Mouse (Mus musculus) midbrain, embryonic 13.5 days (tissue): Measurements from ENCODE around the gene Mgll. TPM values are rescaled to one million over a fixed set of nuclear protein-coding genes. Genes with fewer than 3 reads are reported as not detected.
A peak's percentile ranks its signal among the peaks of the same experiment; 100 is the strongest.

ENCODE experiments used
- ATAC-seq: fragments of 200-750 bp; cut with Nextera tagmentation; 2 replicates; pipeline ENCODE4 v1.8.0; 2017; ENCODE audit warnings: mild to moderate bottlenecking, moderate TSS enrichment, moderate library complexity
- H3K27ac ChIP-seq: fragments of 300-500 bp; sonication (generic); 2 replicates; pipeline ENCODE4 v1.5.1; 2015; ENCODE audit warnings: inconsistent platforms, mild to moderate bottlenecking, moderate library complexity
- H3K27me3 ChIP-seq: fragments of 300-500 bp; sonication (generic); 2 replicates; pipeline ENCODE4 v1.6.1; 2015; ENCODE audit warnings: mild to moderate bottlenecking, inconsistent platforms
- H3K36me3 ChIP-seq: fragments of 300-500 bp; sonication (generic); 2 replicates; pipeline ENCODE4 v1.6.1; 2015; ENCODE audit warnings: mild to moderate bottlenecking, inconsistent platforms
- H3K4me1 ChIP-seq: fragments of 300-500 bp; sonication (generic); replicated peaks from 2 replicates; pipeline ENCODE4 v1.6.1; 2015; ENCODE audit warnings: inconsistent platforms
- H3K4me2 ChIP-seq: fragments of 300-500 bp; sonication (generic); replicated peaks from 2 replicates; pipeline ENCODE4 v1.6.1; 2015; ENCODE audit warnings: moderate library complexity, mild to moderate bottlenecking, inconsistent platforms
- H3K4me3 ChIP-seq: fragments of 300-500 bp; sonication (generic); replicated peaks from 2 replicates; pipeline ENCODE4 v1.5.1; 2015; ENCODE audit warnings: mild to moderate bottlenecking, inconsistent platforms
- H3K9ac ChIP-seq: fragments of 300-500 bp; sonication (generic); replicated peaks from 2 replicates; pipeline ENCODE4 v1.6.1; 2015; ENCODE audit warnings: mild to moderate bottlenecking, inconsistent platforms
- H3K9me3 ChIP-seq: fragments of 300-500 bp; sonication (generic); 2 replicates; pipeline ENCODE4 v1.6.1; 2016; ENCODE audit warnings: mild to moderate bottlenecking, inconsistent platforms
- WGBS: fragments of 180-500 bp; shearing (Covaris S2); methylation state at CpG from one replicate; pipeline ENCODE4 v1.1.7; 2015; 5-methylcytosine and 5-hydroxymethylcytosine counted together
- polyA plus RNA-seq: library from polyadenylated mRNA; unstranded; fragments of >200 nt; fragmentation: Nextera tagmentation; extraction: Ambion mirVana; gene quantifications from 2 replicates; pipeline ENCODE4 v1.2.1, GENCODE M21; 2015

Gene Mgll
- polyA plus RNA-seq, 1 experiment from 2014 or later: 7.4 TPM

DNA sequence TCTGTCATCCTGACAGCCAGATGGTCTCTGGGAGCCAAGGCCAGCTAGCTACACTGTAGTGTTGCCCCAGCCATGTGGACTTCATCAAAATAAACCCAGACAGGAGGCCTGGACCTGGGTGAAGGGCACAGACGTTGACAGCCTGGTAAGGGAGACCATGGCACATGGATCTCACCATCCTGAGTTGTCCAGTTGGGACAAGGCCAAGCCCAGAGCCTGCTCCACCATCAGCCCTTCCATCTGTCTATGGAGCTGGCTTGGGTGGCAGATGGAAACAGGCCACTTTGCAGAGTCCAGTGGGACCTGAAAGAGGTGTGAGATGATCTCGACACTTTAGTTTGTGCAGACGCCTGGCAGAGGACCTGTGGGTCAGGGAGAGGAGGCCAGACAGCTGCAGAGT is 76.5 kb downstream of the Mgll start:
- Histone ChIP-seq H3K27me3 (no peaks in the 10 kb centered on the region; the same call in 1 of the 2 replicates), H3K9ac (no peak overlapping the region), H3K27ac (no peak overlapping the region), H3K36me3 (no peaks in the 10 kb centered on the region), H3K4me2 (no peak overlapping the region), H3K9me3 (no peaks in the 10 kb centered on the region), H3K4me3 (no peak overlapping the region), H3K4me1 (0 out of 2 replicates have a peak, but pooled peaks cover 2% of the 10 kb centered on the region)
- WGBS: 69% methylated on average over 3 of the region's 3 CpGs
- ATAC-seq: no peak

DNA sequence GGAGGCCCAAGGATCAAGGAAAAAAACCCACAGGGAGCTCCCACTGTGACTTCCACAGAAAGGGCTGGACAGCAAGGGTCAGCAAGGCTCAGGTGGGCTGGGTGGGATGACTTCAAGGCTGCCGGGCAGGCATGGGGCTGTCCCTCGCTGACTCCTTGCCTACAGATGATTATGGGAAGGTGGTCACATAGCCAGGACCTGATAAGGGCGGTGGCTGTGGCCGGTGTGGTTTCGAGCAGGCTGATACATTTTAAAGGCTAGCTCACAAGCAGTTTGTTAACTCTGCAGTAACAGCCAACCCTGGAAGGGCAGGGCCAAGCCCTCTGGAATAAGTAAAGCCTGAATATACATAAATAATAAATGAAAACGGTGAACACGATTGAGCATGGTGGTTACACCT is 78.8 kb downstream of the Mgll start:
- H3K4me3 ChIP-seq: no peak overlapping the region
- H3K27ac ChIP-seq: no peak overlapping the region
- no peaks in the 10 kb centered on the region for H3K36me3 ChIP-seq
- H3K27me3 ChIP-seq: no peaks in the 10 kb centered on the region; the same call in 1 of the 2 replicates
- H3K9me3 ChIP-seq: no peaks in the 10 kb centered on the region
- no peak overlapping the region for H3K4me2 ChIP-seq
- ATAC-seq: no peak
- WGBS: 92% methylated on average over 7 of the region's 7 CpGs
- 0 out of 2 replicates have a peak, but pooled peaks cover 2% of the 10 kb centered on the region for H3K4me1 ChIP-seq
- H3K9ac ChIP-seq: no peak overlapping the region

DNA sequence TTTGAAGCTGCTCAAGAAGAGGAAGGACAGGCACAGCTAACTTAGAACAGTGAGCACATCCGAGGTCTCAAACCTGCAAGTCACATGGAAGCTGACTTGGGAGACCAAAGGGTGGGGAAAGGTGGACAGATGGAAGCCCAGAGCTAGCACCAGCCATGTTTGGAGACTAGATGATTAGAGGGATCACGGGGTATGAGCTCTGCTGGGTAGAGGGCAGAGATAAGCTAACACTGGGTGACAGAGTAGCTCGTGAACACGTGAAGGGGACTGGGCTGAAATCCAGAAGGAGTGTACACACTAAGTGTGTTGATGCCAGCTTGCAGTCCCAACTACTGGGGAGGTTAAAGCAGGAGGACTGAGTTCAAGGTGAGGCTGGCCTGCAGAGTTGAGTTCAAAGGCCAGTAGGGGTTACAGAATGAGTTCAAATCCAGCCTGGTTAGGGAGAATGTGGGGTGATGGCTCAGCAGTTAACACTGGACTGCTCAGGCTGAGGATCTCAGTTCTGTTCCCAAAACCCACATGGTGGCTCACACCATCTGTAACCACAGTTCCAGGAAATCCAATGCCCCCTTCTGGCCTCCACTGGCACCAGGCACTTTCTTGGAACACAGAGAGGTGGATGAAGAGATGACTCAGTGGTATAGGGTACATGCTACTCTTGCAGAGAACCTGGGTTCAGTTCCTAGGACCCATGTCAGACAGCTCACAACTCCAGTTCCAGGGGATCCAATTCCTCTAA is 79.9 kb downstream of the Mgll start:
- Histone ChIP-seq H3K9me3 (no peaks in the 10 kb centered on the region), H3K4me3 (no peak overlapping the region), H3K27me3 (no peaks in the 10 kb centered on the region; the same call in 1 of the 2 replicates), H3K4me2 (no peak overlapping the region), H3K27ac (no peak overlapping the region), H3K36me3 (no peaks in the 10 kb centered on the region), H3K4me1 (0 out of 2 replicates have a peak, but pooled peaks cover 2% of the 10 kb centered on the region), H3K9ac (no peak overlapping the region)
- no peak for ATAC-seq
- WGBS: 92% methylated on average over 4 of the region's 4 CpGs

DNA sequence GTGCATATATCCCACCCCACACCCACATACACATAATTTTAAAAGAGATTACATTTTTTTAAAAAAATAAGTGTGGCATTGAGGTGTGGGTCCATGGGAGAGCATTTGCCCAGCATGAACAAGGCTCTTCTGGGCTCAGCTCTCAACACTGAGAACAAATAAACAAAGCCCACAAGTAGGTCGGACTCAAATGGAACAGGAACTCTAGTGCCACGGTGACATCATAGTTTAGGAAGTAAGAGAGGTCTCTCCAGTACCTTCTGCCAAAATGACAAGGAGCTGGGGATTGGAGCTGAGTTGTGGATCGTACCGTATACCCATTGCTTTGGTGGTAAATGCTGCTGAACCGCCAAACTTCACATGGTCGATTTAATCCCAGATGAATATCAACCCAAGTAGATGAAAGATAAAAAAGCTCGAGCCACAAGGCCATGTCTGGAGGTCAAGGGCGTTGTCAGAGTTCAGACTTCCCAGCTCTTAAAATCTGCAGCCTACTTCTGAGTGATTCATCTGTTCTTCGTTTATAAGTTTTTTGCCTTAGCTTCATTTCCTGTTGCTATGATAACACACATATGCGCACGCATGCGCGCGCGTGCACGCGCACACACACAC is 80.9 kb downstream of the Mgll start:
- H3K27me3 ChIP-seq: no peaks in the 10 kb centered on the region; the same call in 1 of the 2 replicates
- WGBS: 92% methylated on average over 17 of the region's 17 CpGs
- H3K4me2 ChIP-seq: no peak overlapping the region
- H3K9ac ChIP-seq: no peak overlapping the region
- H3K4me1 ChIP-seq: 0 out of 2 replicates have a peak, but pooled peaks cover 2% of the 10 kb centered on the region
- no peaks in the 10 kb centered on the region for H3K9me3 ChIP-seq
- no peak overlapping the region for H3K4me3 ChIP-seq
- no peak for ATAC-seq
- no peaks in the 10 kb centered on the region for H3K36me3 ChIP-seq
- no peak overlapping the region for H3K27ac ChIP-seq

DNA sequence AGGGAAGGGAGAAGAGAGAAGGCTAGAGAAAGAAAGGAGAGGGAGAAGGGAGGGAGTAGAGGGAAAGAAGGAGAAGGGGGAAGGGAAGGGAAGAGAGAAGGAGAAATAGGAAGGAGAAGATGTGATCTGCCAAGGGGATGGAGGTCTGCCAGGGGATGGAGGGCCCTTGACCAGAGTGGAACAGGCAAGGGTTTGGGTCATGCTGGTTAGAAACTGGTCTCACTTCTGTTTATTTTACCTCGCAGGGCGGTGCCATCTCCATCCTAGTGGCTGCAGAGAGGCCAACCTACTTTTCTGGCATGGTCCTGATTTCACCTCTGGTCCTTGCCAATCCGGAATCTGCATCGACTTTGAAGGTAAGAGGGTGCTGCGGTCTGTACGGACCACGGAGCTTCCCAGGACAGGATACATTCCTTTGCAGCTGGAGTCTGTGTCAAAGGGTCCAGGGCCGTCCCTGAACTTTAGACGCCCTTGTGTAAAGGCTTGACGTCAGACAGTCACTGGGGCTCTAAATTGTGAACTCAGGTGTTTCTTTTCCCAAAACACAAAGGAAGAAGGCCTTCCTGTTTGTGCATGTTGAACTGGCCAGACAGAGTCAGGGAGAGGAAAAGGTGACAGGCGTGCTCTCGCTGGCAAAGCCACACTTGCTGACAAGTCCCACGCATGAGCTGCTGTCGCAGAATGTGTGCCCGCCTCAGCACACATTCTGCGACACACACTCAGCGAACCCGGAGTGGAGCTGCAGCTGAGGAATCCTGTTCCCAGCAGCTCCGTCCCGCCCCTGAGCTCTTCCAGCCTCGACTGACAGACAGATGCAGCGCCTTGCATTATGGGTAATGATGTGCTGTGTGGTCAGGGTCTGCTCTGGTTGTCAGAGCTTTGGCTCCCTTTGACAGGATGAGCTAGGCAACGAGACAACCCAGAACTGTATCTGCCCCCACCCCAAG is 85.2 kb downstream of the Mgll start:
- no peak overlapping the region for H3K4me2 ChIP-seq
- no peak overlapping the region for H3K27ac ChIP-seq
- H3K9ac ChIP-seq: no peak overlapping the region
- H3K4me3 ChIP-seq: no peak overlapping the region
- H3K9me3 ChIP-seq: no peaks in the 10 kb centered on the region
- H3K4me1 ChIP-seq: no peaks in the 10 kb centered on the region
- H3K27me3 ChIP-seq: no peaks in the 10 kb centered on the region
- no peaks in the 10 kb centered on the region for H3K36me3 ChIP-seq
- 74% methylated on average over 23 of the region's 23 CpGs for WGBS
- ATAC-seq: no peak

DNA sequence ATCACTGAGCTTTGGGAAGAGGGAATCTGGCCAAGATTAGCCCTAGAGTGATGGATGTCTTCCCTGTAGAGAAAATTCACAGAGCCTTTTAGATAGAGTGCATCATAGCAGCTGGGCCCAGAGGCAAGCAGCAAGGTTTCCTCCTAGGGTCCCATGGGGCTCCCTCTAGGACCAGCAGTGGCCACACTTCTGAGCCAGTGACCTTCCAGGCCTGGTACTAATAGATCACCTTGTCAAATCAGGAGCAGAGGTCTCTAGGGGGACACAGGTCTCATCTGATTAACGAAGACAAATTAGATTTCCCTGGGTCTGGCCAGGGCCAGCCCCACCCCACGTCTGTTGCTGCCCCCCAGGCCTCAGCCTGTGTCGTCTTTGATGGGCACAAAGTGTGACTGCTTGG is 86.1 kb downstream of the Mgll start:
- no peak overlapping the region for H3K4me2 ChIP-seq
- H3K27me3 ChIP-seq: no peaks in the 10 kb centered on the region
- no peaks in the 10 kb centered on the region for H3K9me3 ChIP-seq
- 66% methylated on average over 3 of the region's 3 CpGs for WGBS
- ATAC-seq: no peak
- H3K9ac ChIP-seq: no peak overlapping the region
- no peak overlapping the region for H3K4me3 ChIP-seq
- H3K36me3 ChIP-seq: no peaks in the 10 kb centered on the region
- H3K4me1 ChIP-seq: peaks cover 6% of the 10 kb centered on the region
- H3K27ac ChIP-seq: no peak overlapping the region

DNA sequence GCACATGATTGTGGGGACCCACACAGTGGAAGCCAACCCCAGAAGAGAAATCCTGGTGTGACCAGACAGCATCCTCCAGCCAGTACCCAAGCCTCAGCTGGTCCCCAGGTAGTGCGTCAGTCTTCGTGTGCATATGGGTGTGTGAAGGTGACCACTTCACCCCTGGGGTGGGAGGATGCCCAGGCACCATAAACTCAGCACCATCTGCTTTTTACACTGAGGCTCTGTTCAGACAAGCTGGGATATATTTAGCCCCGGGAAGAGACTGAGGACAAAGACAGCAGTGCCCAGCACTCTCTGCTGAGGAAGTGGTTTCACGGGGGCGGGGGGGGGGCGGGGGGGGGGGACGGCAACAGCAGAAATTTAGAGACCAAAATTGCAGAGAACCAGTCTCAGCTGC is 87.2 kb downstream of the Mgll start:
- 76% methylated on average over 6 of the region's 7 CpGs for WGBS
- Histone ChIP-seq H3K4me2 (no peak overlapping the region), H3K9me3 (no peaks in the 10 kb centered on the region), H3K27me3 (no peaks in the 10 kb centered on the region), H3K4me3 (no peak overlapping the region), H3K27ac (no peak overlapping the region), H3K4me1 (peaks cover 7% of the 10 kb centered on the region), H3K9ac (no peak overlapping the region), H3K36me3 (no peaks in the 10 kb centered on the region)
- no peak for ATAC-seq

DNA sequence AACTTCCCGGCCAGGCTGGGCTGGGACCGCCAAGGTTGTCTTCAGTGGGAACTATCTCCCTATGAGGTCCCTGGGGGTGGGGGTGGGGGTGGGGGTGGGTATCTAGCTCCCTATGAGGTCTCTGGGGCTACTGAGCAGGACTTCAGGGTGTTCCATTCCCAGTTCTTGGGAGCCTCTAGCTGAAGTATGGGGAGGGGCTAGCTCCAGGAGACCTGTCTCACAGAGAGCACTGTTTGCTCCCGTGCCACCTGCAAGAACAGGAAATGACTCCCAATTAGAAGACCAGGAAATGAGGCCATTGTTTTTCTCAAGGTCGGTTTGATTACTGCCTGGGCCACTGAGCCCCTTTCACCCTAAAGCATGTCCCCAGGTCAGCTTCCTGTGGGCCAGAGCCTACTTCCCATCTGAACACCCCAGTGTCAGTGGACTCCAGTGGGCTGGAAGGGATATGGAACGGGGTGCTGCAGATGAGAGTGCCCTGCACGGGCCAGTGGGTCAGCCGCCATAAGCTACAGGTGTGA is 87.7 kb downstream of the Mgll start:
- Histone ChIP-seq H3K9me3 (no peaks in the 10 kb centered on the region), H3K4me1 (peaks cover 7% of the 10 kb centered on the region), H3K4me2 (no peak overlapping the region), H3K36me3 (no peaks in the 10 kb centered on the region), H3K4me3 (no peak overlapping the region), H3K27ac (no peak overlapping the region), H3K27me3 (no peaks in the 10 kb centered on the region), H3K9ac (no peak overlapping the region)
- ATAC-seq: no peak
- WGBS: 77% methylated on average over 7 of the region's 7 CpGs

DNA sequence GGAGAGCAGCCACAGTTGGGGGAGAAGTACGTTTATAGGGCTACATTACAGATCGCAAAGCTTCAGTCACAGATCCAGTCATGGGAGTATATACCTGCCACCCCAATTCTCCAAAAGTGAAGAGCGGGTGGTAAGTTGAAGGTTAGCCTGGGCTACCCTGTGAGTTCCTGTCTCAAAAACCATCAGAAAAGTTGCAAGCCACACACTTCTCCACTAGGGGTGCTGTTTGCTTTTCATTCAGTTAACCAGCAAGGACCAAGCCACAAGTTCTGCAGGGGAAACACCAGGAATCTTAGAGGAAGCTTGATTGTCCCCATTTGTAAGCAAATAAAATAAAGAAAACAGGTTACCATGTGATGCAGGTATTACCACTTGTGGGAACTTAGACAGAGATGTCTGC is 88.7 kb downstream of the Mgll start:
- H3K27me3 ChIP-seq: no peaks in the 10 kb centered on the region
- no peak overlapping the region for H3K9ac ChIP-seq
- no peak overlapping the region for H3K27ac ChIP-seq
- ATAC-seq: no peak
- peaks cover 7% of the 10 kb centered on the region for H3K4me1 ChIP-seq
- WGBS: 73% methylated on average over 3 of the region's 3 CpGs
- H3K4me3 ChIP-seq: no peak overlapping the region
- H3K36me3 ChIP-seq: no peaks in the 10 kb centered on the region
- H3K4me2 ChIP-seq: no peak overlapping the region
- H3K9me3 ChIP-seq: no peaks in the 10 kb centered on the region

DNA sequence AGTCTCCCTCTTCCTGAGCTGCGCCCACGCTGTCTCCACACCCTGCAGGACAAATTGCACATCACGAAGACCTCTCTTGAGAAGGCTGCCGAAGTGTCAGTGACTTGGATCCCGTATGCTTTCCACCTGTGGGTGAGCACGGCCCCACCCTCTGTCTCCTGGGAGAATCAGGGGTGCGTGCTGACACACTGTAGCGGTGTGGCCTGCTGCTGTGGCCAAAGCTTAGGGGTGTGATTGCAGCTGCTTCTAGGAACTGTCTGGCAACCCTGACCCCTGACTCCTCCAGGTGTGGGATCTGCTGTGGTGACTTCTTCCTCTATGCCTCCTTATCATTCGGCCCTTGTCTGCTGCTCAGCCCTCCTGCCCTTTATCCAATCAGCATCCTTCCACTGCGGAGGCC is 89.6 kb downstream of the Mgll start:
- 87% methylated on average over 10 of the region's 10 CpGs for WGBS
- no peak overlapping the region for H3K4me3 ChIP-seq
- H3K27ac ChIP-seq: no peak overlapping the region
- H3K36me3 ChIP-seq: no peaks in the 10 kb centered on the region
- H3K9ac ChIP-seq: no peak overlapping the region
- no peak for ATAC-seq
- H3K4me1 ChIP-seq: peaks cover 7% of the 10 kb centered on the region
- no peaks in the 10 kb centered on the region for H3K9me3 ChIP-seq
- no peaks in the 10 kb centered on the region for H3K27me3 ChIP-seq
- no peak overlapping the region for H3K4me2 ChIP-seq

DNA sequence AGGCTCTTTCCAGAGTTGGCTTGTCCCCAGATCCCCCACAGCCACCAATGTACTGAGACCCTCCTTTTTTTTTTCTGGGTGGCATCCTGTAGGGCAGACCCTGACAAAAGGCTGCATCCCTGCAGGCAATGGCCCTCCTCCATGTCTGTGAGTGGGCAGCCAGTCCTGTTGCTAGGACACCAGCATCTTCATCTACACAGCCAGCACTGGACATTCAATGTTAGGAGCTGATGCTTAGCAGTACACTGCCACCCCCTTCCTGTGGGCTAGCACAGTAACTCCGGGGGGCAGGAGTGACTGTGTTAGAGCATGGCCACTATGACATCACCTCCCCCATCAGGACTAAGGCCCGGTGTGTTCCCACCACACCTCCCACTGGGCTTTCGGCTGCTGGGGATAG is 90.8 kb downstream of the Mgll start:
- no peaks in the 10 kb centered on the region for H3K27me3 ChIP-seq
- no peaks in the 10 kb centered on the region for H3K9me3 ChIP-seq
- H3K4me1 ChIP-seq: peaks cover 7% of the 10 kb centered on the region
- no peak overlapping the region for H3K9ac ChIP-seq
- peak; percentile 24; the same call in 1 of the 2 replicates for ATAC-seq
- no peak overlapping the region for H3K4me3 ChIP-seq
- H3K27ac ChIP-seq: no peak overlapping the region
- H3K36me3 ChIP-seq: no peaks in the 10 kb centered on the region
- WGBS: 50% methylated on average over 3 of the region's 3 CpGs
- no peak overlapping the region for H3K4me2 ChIP-seq

DNA sequence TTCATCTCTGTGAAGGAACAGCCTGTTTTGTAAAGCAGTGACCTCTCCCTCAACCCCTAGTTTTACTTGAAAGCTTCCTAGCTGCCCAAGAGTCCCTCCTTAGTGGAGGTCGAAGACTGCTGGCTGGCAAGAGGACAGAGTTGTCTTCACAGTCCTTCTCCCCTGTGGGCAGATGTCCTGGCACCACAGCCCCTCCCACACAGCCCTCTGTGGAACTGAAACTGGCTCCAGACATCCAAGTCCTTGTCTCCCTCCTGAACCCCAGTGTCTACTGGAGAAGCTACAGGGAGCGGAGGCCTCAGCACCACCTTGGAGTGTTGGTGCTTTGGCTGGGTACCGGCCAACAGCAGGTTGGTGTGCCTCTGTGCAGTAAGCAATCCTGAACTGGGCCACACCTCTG is 91.3 kb downstream of the Mgll start:
- no peak overlapping the region for H3K27ac ChIP-seq
- no peak overlapping the region for H3K9ac ChIP-seq
- ATAC-seq: no peak
- no peaks in the 10 kb centered on the region for H3K36me3 ChIP-seq
- H3K9me3 ChIP-seq: no peaks in the 10 kb centered on the region
- H3K27me3 ChIP-seq: no peaks in the 10 kb centered on the region
- H3K4me3 ChIP-seq: no peak overlapping the region
- WGBS: 74% methylated on average over 3 of the region's 3 CpGs
- no peak overlapping the region for H3K4me2 ChIP-seq
- peaks cover 7% of the 10 kb centered on the region for H3K4me1 ChIP-seq
